Mouse (Mus musculus): ENCODE results near the gene Fam166a.

DNA sequence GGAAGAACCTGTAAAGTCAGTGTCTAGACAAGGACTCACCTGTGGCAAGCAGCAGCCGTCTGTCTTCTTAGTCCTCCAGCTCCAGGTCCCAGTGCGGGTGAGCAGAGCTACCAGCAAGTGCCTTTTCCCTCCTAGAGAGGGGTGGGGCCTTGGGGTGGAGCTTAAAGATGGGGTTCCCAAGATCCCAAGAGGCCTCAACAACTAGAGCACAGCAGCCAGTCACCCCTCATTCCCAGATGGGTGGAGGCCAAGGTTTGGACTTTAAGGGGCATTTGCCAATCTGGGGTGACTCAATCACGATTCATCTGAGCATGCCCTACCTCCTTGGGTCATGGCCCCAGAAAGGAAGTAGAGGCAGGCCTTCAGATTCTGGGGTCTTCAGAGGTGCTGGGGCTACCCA lies 21.2 kb downstream of the Fam166a start:
- TF ChIP-seq CHD2 (IDR thresholded peaks at IDR 0.05; ENCODE audit: low read depth, low read length) = no peak
- no peak for TF ChIP-seq ZC3H11A (IDR thresholded peaks at IDR 0.05; ENCODE audit: borderline replicate concordance, low read depth, low read length)
- TF ChIP-seq MAFK (IDR thresholded peaks at IDR 0.05; ENCODE audit: insufficient read depth, low read depth, low read length) = no peak
- TF ChIP-seq HCFC1 (IDR thresholded peaks at IDR 0.05; ENCODE audit: borderline replicate concordance, insufficient read depth, low read length) = no peak
- no peak for TF ChIP-seq ZNF384 (IDR thresholded peaks at IDR 0.05; ENCODE audit: low read depth, low read length)

Data from ES-E14 (cell line).